Mouse (Mus musculus) testis, postnatal 14 days (tissue): ENCODE measurements at regions not wholly inside any gene's neighbourhood (a gene's known extent, or its start where the extent isn't known, plus 50 kb on each side); places are given as distances from the start of the nearest gene placed in this dataset.
"Not testable (repeated sequence)": the region's sequence is repeated elsewhere in the genome, so short reads cannot be mapped to it uniquely, and the experiment has no call there.

Experiments
- DNase-seq: peaks from one replicate; pipeline ENCODE4 v3.0.0; 2021; ENCODE audit warnings: low spot score

GRCm38 (mm10) chr2:53632816-53633474 is 441.4 kb downstream of the Arl6ip6 start:
- not testable (repeated sequence) for DNase-seq

GRCm38 (mm10) chr2:53668599-53669372 is 416.6 kb downstream of the Rprm start:
- DNase-seq: no peak

- DNase-seq: no peak
Observed at GRCm38 (mm10) chr2:53680350-53681011, 404.9 kb downstream of the Rprm start.

- DNase-seq: no peak
Observed at GRCm38 (mm10) chr2:53682599-53682998, 402.8 kb downstream of the Rprm start.

GRCm38 (mm10) chr2:53687281-53687680 is 398.1 kb downstream of the Rprm start:
- DNase-seq: no peak

GRCm38 (mm10) chr2:53689223-53689880 is 396.0 kb downstream of the Rprm start:
- no peak for DNase-seq

- DNase-seq: no peak
Observed at GRCm38 (mm10) chr2:53691580-53692118, 393.7 kb downstream of the Rprm start.

- DNase-seq: no peak
Observed at GRCm38 (mm10) chr2:53711213-53711612, 374.1 kb downstream of the Rprm start.

GRCm38 (mm10) chr2:53713106-53713640 is 372.2 kb downstream of the Rprm start:
- DNase-seq: no peak

- DNase-seq: no peak
Observed at GRCm38 (mm10) chr2:53715017-53715416, 370.3 kb downstream of the Rprm start.

- DNase-seq: no peak
Observed at GRCm38 (mm10) chr2:53723231-53723630, 362.1 kb downstream of the Rprm start.

- DNase-seq: no peak
Observed at GRCm38 (mm10) chr2:53728693-53729092, 356.7 kb downstream of the Rprm start.

GRCm38 (mm10) chr2:53730451-53730850 is 354.9 kb downstream of the Rprm start:
- DNase-seq: no peak

- no peak for DNase-seq
Observed at GRCm38 (mm10) chr2:53763486-53763885, 321.9 kb downstream of the Rprm start.

GRCm38 (mm10) chr2:53782035-53782434 is 303.3 kb downstream of the Rprm start:
- DNase-seq: not testable (repeated sequence)

GRCm38 (mm10) chr2:53788599-53788998 is 296.8 kb downstream of the Rprm start:
- not testable (repeated sequence) for DNase-seq

- no peak for DNase-seq
Observed at GRCm38 (mm10) chr2:53796605-53797004, 288.7 kb downstream of the Rprm start.

- DNase-seq: no peak
Observed at GRCm38 (mm10) chr2:53803666-53804065, 281.7 kb downstream of the Rprm start.

GRCm38 (mm10) chr2:53850815-53851528 is 234.4 kb downstream of the Rprm start:
- no peak for DNase-seq
